Mouse (Mus musculus) ES-Bruce4 (cell line): ENCODE measurements around the gene Itgb3. TPM values are rescaled to one million over a fixed set of nuclear protein-coding genes. Genes with fewer than 3 reads are reported as not detected.

Experiments used
- H3K27ac ChIP-seq: 2 replicates; pipeline ENCODE4 v1.5.1; 2012; ENCODE audit warnings: low read length, inconsistent platforms; ENCODE audit not compliant: insufficient read depth
- H3K27me3 ChIP-seq: 2 replicates; pipeline ENCODE4 v1.6.1; 2012; ENCODE audit warnings: mild to moderate bottlenecking, low read length, inconsistent platforms; ENCODE audit not compliant: control insufficient read depth, poor library complexity, insufficient read depth, severe bottlenecking
- H3K36me3 ChIP-seq: 2 replicates; pipeline ENCODE4 v1.6.1; 2012; ENCODE audit warnings: inconsistent platforms, mild to moderate bottlenecking, low read length, moderate library complexity; ENCODE audit not compliant: control insufficient read depth, poor library complexity, insufficient read depth, severe bottlenecking
- H3K4me1 ChIP-seq: one replicate; pipeline ENCODE4 v1.8.1; 2011; ENCODE audit warnings: low read length; ENCODE audit not compliant: control insufficient read depth, insufficient read depth
- H3K4me3 ChIP-seq: 2 replicates; pipeline ENCODE4 v1.5.1; 2011; ENCODE audit warnings: low read depth, mild to moderate bottlenecking, low read length
- H3K9ac ChIP-seq: 2 replicates; pipeline ENCODE4 v1.6.1; 2012; ENCODE audit warnings: low read depth, mild to moderate bottlenecking, inconsistent platforms; ENCODE audit not compliant: poor library complexity, severe bottlenecking
- H3K9me3 ChIP-seq: replicated peaks from 2 replicates; pipeline ENCODE4 v1.6.1; 2012; ENCODE audit warnings: mild to moderate bottlenecking, low read length, inconsistent platforms; ENCODE audit not compliant: control insufficient read depth, poor library complexity, insufficient read depth, severe bottlenecking
- CTCF ChIP-seq: IDR thresholded peaks from one replicate; pipeline ENCODE4 v1.8.1; 2011; ENCODE audit warnings: low read depth, low read length
- EP300 ChIP-seq: IDR thresholded peaks from 2 replicates; pipeline ENCODE4 v1.6.1; 2011; ENCODE audit warnings: low read depth, low read length; ENCODE audit not compliant: insufficient read depth
- POLR2A ChIP-seq: IDR thresholded peaks from one replicate; pipeline ENCODE4 v1.8.1; 2011; ENCODE audit warnings: low read length; ENCODE audit not compliant: insufficient read depth
- polyA plus RNA-seq: library from polyadenylated mRNA; stranded (reverse); fragments of >200 nt; gene quantifications from 2 replicates; pipeline ENCODE4 v1.2.4, GENCODE M21; 2011; ENCODE audit warnings: low read depth; ENCODE audit not compliant: missing spikeins, insufficient read depth, insufficient read length

The Itgb3 gene
- polyA plus RNA-seq, 1 experiment: 5.1 TPM

DNA sequence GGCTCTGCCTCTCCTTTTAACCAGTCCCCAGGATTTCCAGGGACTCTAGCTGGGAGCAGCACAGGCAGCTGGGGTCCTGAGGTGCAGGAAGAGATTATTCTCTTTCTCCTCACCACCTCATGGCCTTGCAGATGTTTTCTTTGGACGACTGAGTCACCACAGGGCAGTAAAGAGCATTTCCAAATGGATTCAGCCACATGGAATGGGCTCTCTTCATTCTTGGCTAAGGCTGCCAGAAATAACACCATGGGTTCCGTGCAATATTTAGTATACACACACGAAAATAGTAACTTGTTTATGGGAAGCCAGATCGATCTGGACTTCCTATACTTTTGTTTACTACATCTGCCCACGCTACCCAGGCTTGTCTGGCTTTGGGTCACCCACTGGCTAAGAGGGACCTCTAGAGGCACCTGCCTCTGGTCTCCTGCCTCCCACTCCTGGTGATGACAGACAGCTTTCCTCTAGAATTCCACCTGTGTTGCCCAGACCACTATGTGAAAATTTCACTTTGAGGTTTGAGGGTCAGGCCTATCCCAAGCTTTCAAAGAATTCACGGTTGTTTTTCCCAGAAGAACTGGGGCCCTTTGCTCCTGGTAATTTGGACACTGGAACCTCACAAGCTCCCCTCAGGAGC is 55.6 kb downstream of the Itgb3 start:
- TF ChIP-seq EP300 (no peak), CTCF (no peak), POLR2A (no peak)
- no peaks in the 10 kb centered on the region for H3K36me3 ChIP-seq
- no peak overlapping the region for H3K27ac ChIP-seq
- no peaks in the 10 kb centered on the region for H3K27me3 ChIP-seq
- H3K9ac ChIP-seq: no peak overlapping the region
- no peaks in the 10 kb centered on the region for H3K9me3 ChIP-seq
- H3K4me3 ChIP-seq: no peak overlapping the region
- H3K4me1 ChIP-seq: no peaks in the 10 kb centered on the region

DNA sequence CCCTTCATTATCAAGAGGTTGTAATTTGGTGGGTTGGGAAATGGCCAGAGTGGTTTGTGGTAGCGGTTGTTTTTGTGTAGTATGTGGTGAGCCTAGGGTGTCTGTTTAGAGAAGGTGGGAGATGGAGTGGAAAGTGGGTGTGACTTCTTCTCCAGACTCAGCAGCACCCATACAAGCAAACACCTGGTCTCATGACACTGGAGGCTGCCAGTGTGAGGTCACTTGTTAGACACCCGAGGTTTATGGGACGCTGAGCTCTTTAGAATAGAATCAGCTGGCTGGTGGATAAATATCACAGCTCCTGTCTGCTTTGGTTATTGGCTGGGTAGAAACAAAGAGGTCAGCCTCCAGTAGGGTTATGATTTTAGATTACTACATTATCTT is 56.1 kb downstream of the Itgb3 start:
- no peak overlapping the region for H3K4me3 ChIP-seq
- no peaks in the 10 kb centered on the region for H3K36me3 ChIP-seq
- H3K27ac ChIP-seq: no peak overlapping the region
- H3K27me3 ChIP-seq: no peaks in the 10 kb centered on the region
- no peaks in the 10 kb centered on the region for H3K4me1 ChIP-seq
- no peak overlapping the region for H3K9ac ChIP-seq
- TF ChIP-seq EP300: no peak
- no peak for TF ChIP-seq POLR2A
- TF ChIP-seq CTCF: no peak
- H3K9me3 ChIP-seq: no peaks in the 10 kb centered on the region

DNA sequence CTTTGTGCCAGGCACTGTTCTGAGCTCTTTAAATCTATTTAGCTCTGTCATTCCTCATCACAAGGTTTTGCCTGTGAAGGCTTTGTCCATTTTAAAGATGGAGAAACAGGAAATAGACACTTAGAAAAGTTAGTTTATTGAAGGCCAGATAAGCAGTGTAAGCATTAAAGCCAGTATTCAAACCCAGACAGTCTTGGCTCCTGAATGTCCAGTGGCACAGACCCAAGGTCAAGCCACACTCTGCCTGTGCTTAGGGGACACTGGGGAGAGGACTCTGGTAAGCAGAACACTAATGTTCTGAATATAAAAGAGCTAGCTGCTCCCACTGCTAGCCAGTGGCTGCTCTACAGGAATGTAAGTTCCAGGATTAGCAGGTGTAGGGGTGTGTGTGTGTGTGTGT is 56.6 kb downstream of the Itgb3 start:
- no peaks in the 10 kb centered on the region for H3K27me3 ChIP-seq
- H3K9me3 ChIP-seq: no peaks in the 10 kb centered on the region
- no peaks in the 10 kb centered on the region for H3K4me1 ChIP-seq
- H3K27ac ChIP-seq: no peak overlapping the region
- H3K36me3 ChIP-seq: no peaks in the 10 kb centered on the region
- H3K9ac ChIP-seq: no peak overlapping the region
- TF ChIP-seq CTCF (no peak), EP300 (no peak), POLR2A (no peak)
- H3K4me3 ChIP-seq: no peak overlapping the region

DNA sequence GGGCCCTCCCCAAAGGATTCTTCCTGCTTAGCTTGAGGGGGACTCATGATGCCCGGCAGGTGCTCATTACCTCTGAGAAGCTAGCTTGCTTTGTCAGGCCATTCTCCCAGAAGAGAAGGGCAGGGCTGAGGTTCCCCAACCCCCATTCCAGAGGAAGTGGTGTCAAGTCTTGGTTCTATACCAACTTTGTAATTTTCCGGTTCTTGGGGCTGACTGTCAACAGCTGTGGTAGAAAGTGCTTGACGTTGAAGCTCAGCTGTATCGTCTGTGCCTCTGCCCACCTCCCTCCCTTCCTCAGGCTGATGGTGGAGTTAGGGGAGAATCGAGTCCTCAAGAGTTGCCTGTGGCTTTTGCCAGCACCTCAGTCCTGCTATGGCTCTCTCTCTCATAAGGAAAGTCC is 59.6 kb downstream of the Itgb3 start:
- Histone ChIP-seq H3K36me3 (no peaks in the 10 kb centered on the region), H3K4me1 (no peaks in the 10 kb centered on the region), H3K9me3 (no peaks in the 10 kb centered on the region), H3K27me3 (no peaks in the 10 kb centered on the region), H3K27ac (no peak overlapping the region), H3K4me3 (no peak overlapping the region), H3K9ac (no peak overlapping the region)
- TF ChIP-seq EP300 (no peak), CTCF (no peak), POLR2A (no peak)

DNA sequence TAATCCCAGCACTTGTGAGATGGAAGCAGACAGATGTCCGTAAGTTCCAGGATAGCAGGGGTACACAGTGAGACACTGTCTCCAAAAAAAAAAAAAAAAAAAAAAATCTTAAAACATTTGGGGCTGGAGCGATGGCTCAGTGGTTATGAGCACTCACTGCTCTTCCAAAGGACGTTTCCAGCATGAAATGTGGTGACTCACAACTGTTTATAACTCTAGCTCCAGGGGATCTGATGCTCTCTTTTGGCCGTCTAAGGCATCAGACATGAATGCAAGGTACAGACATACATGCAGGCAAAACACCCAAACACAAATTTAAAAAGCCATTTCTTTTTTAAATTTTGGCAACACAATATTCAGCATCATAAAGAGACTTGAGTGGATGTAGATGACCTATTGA is 65.6 kb downstream of the Itgb3 start:
- Histone ChIP-seq H3K27ac (no peak overlapping the region), H3K9ac (no peak overlapping the region), H3K9me3 (no peaks in the 10 kb centered on the region), H3K4me3 (no peak overlapping the region), H3K36me3 (no peaks in the 10 kb centered on the region), H3K27me3 (no peaks in the 10 kb centered on the region), H3K4me1 (no peaks in the 10 kb centered on the region)
- no peak for TF ChIP-seq EP300
- TF ChIP-seq POLR2A: no peak
- no peak for TF ChIP-seq CTCF

DNA sequence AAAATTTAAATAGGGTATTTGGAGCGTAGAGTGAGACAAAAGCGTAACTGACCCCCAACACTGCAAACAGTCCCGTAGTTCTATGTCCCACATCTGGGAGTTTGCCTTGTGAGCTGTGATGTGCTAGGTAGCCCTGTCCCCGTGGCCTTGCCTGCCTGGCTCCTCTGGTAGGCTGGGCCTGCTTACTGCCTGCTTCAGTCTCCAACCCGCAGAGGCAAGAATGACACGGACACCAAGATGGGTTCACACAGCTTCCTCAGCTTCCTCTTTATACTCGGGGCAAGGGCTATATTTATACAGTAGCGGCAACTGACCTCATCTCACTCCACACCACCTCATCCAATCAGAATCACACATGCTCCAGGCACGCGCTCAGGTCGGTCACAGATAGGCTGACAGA is 67.0 kb downstream of the Itgb3 start:
- no peaks in the 10 kb centered on the region for H3K27me3 ChIP-seq
- no peak overlapping the region for H3K27ac ChIP-seq
- H3K9me3 ChIP-seq: no peaks in the 10 kb centered on the region
- TF ChIP-seq EP300: no peak
- no peak for TF ChIP-seq CTCF
- TF ChIP-seq POLR2A: no peak
- no peaks in the 10 kb centered on the region for H3K36me3 ChIP-seq
- H3K9ac ChIP-seq: no peak overlapping the region
- H3K4me1 ChIP-seq: no peaks in the 10 kb centered on the region
- H3K4me3 ChIP-seq: no peak overlapping the region
